Mouse (Mus musculus) heart, postnatal 25 days (tissue): ENCODE measurements around the gene Ugt2b34. TPM values are rescaled to one million over a fixed set of nuclear protein-coding genes. Genes with fewer than 3 reads are reported as not detected.
"Not testable (repeated sequence)": the region's sequence is repeated elsewhere in the genome, so short reads cannot be mapped to it uniquely, and the experiment has no call there.

ENCODE experiments used
- DNase-seq: peaks from one replicate; pipeline ENCODE4 v3.0.0; 2022; ENCODE audit warnings: low spot score
- intact Hi-C: fragments of 180-260 bp; cut with DNase I; formaldehyde crosslinking; loops from one replicate; pipeline ENCODE4 v1.15.1; 2025
- total RNA-seq, 2 experiments: library from RNA; stranded (reverse); gene quantifications; 2 replicates each; pipeline ENCODE4 v1.2.3; 2021

Gene Ugt2b34
- total RNA-seq, result not detected

DNA sequence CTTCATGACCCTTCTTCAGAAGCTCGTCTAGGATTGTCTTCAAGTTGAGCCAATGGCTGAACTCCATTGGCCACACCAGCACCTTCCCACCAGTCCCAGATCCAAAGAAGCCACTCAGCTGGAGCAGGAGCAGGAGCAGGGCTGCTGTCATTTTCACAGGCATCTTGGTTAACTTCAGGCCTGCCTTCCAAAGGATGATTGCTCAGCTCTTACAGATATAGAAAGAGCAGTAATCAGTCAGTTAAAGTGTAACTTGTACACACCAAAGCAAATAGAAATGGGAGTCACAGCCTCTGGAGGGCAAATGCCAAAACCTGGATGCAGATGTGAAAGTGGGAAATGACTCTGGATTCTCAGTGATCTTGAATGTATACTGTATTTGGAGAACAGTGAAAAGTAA, at the start of gene Ugt2b34:
Gene Ugt2b34 (minus strand): TSS at position 180 of the 400 bp plus-strand sequence.
- DNase-seq, result no peak
- intact Hi-C loops, result loop anchor here (5.0 kb wide), 1 partner anchor 44 kb away; no protein-coding TSS in a partner anchor

DNA sequence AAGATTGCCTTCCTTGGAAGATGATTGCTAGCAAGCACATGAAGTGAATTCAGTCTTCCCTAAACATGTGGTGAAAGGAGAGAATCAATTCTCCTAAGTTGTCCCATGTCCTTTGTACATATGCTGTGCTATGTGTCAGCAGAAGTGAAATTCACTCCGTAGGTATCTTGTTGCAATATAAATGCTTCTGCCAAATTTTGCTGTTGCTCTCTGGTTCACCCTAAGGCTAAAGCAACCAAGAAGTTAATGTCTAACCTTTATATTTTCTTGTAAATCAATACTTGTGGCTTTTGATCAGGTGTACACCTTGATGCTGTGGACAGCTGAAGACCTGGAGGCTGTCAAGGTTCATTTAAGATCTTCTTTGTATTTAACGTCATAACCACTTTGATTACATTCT, 35.4 kb upstream of the Ugt2b34 start:
- intact Hi-C loops, result no loop called here
- no peak for DNase-seq

DNA sequence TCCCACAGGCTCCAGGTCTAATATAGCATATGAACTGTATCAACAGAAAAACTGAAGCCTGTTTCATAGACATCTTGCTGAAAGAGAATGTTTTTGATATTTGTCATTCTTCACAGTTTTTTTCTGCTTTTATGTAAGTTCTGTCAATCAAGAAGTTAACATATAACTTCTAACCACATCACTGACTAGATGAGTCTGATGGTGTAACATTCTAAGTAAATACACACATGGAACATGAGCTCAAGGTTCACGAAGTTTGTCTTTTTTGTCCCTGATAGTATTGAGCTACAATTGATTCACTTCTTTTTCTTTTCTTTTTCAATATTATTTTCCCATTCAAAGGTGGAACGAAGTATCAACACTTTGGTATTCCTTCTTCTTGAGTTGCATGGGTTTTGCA, 19.7 kb upstream of the Ugt2b34 start, which contains the start of gene Ugt2b1:
Gene Ugt2b1 (minus strand): TSS at position 105 of the 400 bp plus-strand sequence.
- intact Hi-C loops, result no loop called here
- DNase-seq, result no peak

DNA sequence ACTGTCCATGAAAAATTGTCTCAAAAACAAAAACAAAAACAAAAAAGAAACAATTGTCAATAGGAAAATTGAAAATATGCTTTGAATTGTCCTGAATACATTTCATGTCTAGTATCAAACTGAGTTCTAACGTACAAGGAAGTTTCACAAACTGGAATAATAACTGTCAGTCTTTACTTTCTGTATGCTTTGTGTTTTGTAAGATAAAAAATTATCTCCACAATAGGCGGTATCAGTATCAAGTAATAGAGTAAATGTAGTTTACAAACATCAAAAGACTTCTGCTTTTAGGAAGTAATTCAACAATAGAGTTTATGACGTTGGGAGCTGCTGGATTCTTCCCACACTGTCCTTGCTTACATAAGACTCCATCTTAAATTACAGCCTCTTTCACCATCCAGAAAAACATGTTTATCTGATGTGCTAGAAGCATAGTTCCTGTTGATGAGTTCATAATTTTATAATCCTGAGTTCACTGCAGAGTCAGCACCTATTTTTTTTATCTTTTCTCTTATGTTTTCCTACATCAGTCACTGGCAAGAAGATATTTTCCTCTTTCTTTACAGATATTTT, 14.0 kb upstream of the Ugt2b34 start:
- intact Hi-C loops, result no loop called here
- DNase-seq, result no peak

DNA sequence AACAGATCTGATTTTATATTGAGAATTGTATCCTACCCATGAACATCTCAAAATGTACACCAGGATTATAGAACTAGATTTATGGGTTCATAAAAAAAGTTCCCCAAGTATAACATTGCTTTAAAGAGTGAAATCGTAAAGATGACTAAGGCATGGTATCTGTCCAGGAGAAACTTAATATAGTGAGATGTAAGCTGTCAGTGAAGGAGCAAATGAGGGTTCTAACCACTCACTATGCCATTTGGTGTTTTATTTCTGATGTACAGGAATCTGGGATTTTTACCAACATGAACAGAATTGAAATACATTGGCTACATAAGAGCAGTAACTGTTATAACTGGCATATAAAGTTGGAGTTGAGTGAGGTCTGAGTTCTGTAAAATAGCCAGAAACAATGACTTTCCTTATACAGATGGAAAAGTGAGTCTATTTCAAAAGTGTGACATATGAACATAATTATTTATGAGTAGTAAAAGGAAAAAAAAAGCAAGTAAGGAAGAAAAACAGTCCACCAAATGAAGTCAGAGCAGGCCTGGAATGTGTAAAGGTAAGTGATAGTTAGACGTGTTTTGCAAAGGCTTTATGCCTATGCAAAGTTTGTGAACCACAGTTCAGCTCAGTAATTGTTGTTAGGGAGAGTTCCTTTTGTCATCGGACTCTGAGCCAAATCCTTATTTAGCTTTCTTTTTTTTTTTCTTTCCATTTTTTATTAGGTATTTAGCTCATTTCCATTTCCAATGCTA, 4.8 kb upstream of the Ugt2b34 start:
- no peak for DNase-seq
- intact Hi-C loops, result no loop called here

DNA sequence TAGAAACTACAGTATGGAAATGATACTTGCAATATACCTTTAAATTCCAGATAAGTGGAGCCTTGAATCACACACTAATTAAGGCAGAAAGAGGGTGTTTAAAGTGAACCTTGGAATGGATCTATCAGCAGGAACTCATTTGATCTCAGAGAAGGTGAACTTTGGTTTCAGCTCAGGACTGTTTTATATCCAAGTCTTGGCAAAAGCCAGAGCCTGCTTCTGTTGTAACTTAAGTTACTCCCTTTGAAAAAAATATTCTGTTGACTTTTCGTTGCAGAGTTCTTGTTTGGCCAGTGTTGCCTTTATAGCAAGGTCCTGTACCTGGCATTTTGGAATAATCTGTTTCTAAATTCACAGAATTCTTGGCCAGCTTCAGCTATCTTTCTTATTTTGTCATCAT, 4.0 kb upstream of the Ugt2b34 start:
- no peak for DNase-seq
- intact Hi-C loops, result no loop called here

DNA sequence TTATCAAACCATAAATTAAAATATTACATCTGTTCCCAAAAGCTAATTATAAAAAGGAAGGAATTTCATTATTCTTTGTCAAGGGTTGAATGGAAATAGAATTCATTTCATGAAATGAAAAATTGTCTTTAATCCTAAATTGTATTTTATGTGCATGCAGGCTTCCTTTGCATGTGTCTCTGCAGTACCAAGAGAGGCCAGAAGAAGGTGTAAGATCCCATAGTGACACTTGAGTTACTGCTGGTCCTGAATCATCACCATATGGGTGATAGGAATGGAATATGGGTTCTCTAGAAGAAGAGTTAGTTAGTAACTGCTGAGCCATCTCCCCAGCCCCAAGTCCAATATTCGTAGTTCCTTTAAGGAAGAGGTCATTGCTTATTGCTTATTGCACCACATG, 16.8 kb downstream of the Ugt2b34 start:
- no peak for DNase-seq
- intact Hi-C loops, result no loop called here

DNA sequence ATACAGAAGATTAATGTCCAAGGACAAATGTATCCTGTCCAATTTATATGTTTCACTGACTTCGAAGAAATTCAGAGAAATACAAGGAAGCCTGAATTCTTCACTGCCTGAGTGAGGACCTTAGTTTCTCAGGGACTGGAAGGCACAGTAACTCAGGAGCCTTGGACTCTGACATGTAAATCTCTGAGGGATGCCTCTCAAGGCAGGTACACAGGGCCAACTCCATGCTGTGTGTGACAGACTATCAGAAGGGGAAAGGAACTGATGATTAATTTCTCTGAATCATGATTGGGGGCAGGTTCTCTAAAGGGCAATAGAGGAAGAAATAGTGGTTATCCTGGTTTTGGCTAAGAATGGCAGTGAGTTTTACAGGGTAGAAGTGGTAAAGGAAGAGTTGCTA, 18.3 kb downstream of the Ugt2b34 start:
- intact Hi-C loops, result no loop called here
- no peak for DNase-seq

DNA sequence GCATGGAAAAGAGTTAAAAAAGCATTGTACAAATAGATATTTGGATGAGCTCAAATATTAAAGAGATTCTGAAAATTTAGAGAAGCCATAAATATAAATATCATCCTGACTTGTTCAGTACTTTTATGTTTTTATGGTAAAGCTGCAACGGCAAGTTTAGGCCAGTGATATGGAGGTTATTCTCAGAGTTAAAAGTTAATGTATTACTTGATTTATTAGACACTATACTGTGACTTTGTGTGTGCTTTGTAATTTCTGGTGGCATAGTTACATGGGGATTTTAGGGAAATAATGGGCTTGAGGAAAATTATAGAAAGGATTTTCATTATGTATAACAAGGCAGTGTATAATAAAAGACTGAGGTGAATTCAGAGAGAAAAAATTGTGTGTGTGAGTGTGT, 19.7 kb downstream of the Ugt2b34 start:
- DNase-seq, result no peak
- intact Hi-C loops, result no loop called here

DNA sequence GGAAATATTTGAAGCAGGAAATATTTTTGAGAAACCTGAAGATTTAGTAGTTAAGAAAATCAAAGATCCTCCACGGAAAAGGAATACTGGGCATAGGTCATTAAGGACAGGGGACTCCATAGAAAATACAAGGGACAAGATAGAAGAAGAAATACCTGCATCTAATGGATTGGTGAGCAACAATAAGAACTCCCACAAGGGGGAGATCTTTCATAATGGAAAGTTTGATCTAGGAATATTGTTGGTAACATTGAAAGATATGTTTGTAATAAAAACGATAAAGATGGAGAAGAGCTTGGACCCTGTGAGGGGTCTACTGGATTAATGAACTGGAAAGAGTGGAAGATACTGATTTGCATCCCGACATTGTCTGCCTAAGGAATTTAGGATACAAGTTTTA, 20.1 kb downstream of the Ugt2b34 start:
- DNase-seq, result no peak
- intact Hi-C loops, result no loop called here

DNA sequence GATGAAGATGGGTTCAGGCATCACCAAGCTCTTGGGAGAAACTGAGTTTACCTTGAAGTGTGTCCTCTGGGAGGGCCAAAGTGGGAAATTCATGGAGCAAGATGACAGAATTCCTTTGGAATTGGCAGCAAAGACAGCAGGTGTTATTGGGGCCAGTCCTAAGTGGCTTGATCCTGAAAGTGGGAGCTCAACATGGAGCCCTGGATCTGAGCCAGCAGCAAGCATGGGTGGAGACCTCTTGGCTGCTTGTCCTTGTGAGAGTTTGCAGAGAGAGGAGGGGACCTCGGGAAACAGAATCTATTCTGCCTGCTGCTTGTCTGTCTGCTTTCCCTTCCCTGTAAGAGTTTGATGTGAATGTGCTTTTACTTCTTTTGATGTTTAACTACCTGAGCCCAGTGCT, 34.9 kb downstream of the Ugt2b34 start:
- intact Hi-C loops, result no loop called here
- DNase-seq, result no peak

DNA sequence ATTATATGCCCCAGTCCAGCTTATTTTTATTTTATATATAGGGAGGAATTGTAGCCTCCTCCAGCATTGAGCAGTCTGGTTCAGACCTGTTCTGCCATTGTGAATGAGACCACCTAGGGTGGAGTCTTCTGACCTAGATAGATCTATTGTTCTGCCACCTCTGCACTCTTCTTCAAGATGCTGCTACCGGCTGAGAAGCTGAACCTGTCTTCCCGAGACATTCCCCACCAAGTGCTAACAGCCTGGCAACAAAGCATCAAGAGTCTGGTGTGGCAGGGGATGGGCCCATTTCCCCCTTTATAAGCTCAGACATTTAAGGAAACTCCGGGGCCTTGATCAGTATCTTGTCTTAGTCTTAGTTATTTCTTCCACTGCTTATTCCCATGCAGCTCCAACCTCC, 48.4 kb downstream of the Ugt2b34 start:
- intact Hi-C loops, result loop anchor here (10.0 kb wide), 1 partner anchor 286 kb away; the partner anchor contains the start of gene Ugt2b5
- no peak for DNase-seq

DNA sequence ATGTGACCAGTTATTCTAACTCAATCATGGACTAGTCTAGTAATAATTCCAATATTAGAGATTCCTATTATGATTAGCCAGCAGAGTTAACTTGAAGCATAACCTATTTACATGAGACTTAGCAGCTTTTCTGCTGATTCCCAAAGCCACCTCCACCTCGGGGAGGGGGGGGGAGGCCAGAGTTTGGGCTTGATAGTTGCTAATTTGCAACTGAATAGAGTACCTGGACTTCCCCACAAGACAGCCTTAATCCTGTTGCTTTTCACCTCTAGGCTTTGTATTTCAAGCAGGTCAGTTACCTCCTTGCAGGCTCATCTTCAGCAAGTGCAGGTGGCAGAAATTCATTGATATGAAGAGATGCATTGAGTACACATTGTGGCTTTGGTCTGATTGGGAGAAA, 49.1 kb downstream of the Ugt2b34 start:
- intact Hi-C loops, result loop anchor here (10.0 kb wide), 1 partner anchor 287 kb away; the partner anchor contains the start of gene Ugt2b5

DNA sequence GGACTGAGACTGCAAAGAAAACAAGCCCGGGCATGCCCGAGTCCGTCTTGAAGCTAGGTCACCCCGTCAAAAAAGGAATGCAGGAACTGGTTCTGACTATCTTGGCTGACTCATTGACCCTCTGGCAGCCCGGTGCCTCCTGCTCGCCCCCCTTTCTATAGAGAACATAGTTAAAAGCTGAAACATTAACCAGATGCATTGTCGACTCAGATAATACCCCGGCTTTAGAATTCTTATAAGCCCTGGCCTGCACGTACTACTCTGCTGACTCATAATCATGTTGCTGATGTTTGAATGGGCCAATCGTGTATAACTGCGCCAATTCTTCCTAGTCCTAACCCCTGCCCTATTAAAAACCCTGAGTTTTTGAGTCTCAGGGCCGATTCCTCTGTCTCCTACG, 50.2 kb downstream of the Ugt2b34 start:
- DNase-seq, result not testable (repeated sequence)
- intact Hi-C loops, result loop anchor here (10.0 kb wide), 1 partner anchor 288 kb away; the partner anchor contains the start of gene Ugt2b5

More for the DNA sequence above, 49.1 kb downstream of the Ugt2b34 start:
- DNase-seq, result no peak

DNA sequence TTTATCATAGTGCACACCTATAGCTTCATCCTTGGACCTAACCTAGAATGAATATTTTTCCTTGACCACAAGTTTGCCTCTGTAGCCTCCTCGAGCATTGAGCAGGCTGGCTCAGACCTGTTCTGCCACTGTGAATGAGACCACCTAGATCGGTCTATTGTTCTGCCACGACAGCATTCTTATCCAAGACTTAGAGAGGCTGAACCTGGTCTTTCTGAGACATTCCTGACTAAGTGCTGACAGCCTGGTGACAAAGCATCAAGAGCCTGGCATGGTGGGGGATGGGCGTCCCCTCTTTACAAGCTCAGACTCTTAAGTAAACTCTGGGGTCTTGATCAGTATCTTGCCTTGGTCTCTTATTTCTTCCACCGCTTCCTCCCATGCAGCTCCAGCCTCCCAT, 55.1 kb downstream of the Ugt2b34 start:
- intact Hi-C loops, result loop anchor here (10.0 kb wide), 1 partner anchor 293 kb away; the partner anchor contains the start of gene Ugt2b5
- DNase-seq, result no peak

DNA sequence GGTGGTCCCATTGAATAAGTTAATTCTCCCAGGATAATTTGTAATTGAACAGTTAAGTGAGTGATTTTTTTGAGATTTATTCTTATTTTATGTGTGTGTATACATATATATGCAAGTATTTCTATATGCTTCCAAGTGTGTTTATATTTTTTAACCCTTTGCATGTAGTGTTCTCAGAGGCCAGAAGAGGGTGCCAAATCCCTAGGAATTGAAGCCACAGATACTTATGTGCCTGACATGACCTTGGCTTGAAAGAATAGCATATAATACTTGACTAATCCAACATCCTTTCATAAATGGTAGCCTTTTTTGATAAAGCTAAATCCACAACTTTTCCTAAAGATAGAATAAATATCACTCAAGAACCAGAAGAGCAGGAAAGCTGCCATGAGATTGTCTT, 56.6 kb downstream of the Ugt2b34 start:
- DNase-seq, result no peak
- intact Hi-C loops, result loop anchor here (10.0 kb wide), 1 partner anchor 295 kb away; the partner anchor contains the start of gene Ugt2b5

DNA sequence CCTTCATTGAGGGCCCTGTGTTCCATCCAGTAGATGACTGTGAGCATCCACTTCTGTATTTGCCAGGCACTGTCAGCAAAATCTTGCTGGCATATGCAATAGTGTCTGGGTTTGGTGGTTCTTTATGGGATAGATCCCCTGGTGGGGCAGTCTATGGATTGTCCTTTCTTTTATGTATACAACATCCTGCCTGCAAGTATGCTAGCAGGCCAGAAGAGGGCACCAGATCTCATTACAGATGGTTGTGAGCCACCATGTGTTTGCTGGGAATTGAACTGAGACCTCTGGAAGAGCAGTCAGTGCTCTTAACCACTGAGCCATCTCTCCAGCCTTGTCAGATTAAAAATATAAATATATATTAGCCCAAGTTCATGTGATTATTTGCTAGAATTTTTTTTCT, 65.5 kb downstream of the Ugt2b34 start:
- intact Hi-C loops, DNase-seq: not testable (repeated sequence)

DNA sequence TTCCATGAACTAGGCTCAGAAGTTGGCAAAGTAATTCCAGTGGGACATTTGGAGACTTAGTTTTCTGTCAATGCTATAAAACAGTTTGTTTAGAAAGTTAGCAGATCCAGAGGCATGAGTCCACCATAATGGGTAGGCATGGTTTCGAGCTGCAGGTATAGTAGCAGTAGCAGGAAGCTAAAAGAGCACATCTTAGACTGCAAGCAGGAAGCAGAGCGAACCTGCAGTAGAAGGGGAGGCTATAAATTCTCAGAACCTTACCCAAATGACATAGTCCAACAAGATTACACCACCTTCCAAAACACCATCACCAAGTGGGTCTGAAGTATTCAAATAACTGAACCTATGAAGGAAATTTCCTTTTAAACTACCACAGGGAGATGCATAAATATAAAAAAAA, 66.5 kb downstream of the Ugt2b34 start:
- intact Hi-C loops, result no loop called here
- no peak for DNase-seq
